Mouse (Mus musculus): ENCODE data around the gene Nkain4.

GRCm38 (mm10) chr2:180963956-180964355 lies 9.5 kb upstream of the Nkain4 start:
- TF ChIP-seq CTCF (IDR thresholded peaks at IDR 0.05 in 2 of 3, conservative IDR thresholded peaks at IDR 0.05 in 1 of 3; ENCODE audit: control insufficient read depth in 1 of 3, insufficient read depth in 1 of 3, low read depth in 2 of 3, low read length in 3 of 3, poor library complexity in 1 of 3, severe bottlenecking in 1 of 3), result peak; percentile 83 to 95 (median 87)
- no peak for TF ChIP-seq POLR2AphosphoS2 (IDR thresholded peaks at IDR 0.05; ENCODE audit: low read length)
- TF ChIP-seq ZKSCAN1 (IDR thresholded peaks at IDR 0.05; ENCODE audit: low read depth, low read length), result no peak
- no peak for TF ChIP-seq POLR2A (IDR thresholded peaks at IDR 0.05; ENCODE audit: control insufficient read depth in 1 of 2, insufficient read depth in 1 of 2, low read depth in 1 of 2, low read length in 2 of 2, poor library complexity in 1 of 2)
- no peak for TF ChIP-seq TAL1 (IDR thresholded peaks at IDR 0.05; ENCODE audit: low read length)
- no peak for TF ChIP-seq MAZ (IDR thresholded peaks at IDR 0.05; ENCODE audit: low read depth, low read length)
- no peak for TF ChIP-seq EP300 (IDR thresholded peaks at IDR 0.05; ENCODE audit: low read depth in 1 of 2, low read length in 2 of 2)
- TF ChIP-seq JUND (IDR thresholded peaks at IDR 0.05; ENCODE audit: low read depth, low read length), result no peak

Measured in MEL (cell line).